Mouse (Mus musculus) heart, postnatal 10 days (tissue): ENCODE measurements around the gene Phf1. TPM values are rescaled to one million over a fixed set of nuclear protein-coding genes. Genes with fewer than 3 reads are reported as not detected.
A peak's percentile ranks its signal among the peaks of the same experiment; 100 is the strongest.

Source experiments
- DNase-seq, 2 experiments: peaks; one replicate each; pipeline ENCODE4 v3.0.0; 2021
- intact Hi-C: fragments of 180-260 bp; cut with DNase I; formaldehyde crosslinking; loops from one replicate; pipeline ENCODE4 v1.15.1; 2025
- total RNA-seq, 2 experiments: library from RNA; stranded (reverse); gene quantifications; 2 replicates each; pipeline ENCODE4 v1.2.3; 2021

Gene Phf1
- total RNA-seq, 2 experiments from 2014 or later: 10.1 to 12.4 TPM

DNA sequence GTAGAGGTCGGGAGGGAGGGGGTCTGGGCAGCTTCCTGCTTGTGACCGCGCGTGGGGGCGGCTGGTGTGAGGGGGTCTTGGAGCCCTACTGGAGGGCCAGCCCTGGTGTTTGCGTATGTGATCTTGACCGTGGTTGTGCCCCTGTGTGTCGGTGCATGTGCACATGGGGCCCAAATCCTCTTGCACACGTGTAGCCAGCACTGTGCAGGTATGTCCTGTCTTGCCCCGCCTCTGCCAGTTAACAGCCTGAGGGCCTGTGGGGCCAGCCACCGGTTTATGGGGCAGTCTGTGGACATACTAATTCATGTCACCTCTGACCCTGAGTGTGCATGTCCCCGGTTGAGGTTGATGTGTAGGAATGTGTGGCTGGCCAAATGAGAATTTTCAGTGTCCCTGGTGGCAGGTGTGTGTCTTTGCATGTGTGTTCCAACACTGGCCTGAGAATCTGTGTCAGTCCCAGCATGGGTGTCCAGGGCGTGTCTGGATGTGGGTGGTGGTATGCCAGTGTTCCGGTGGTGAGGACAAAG lies 16.3 kb downstream of the Phf1 start:
- DNase-seq: peak in 1 of 2 experiments; percentile 44
- intact Hi-C loops: no loop called here

DNA sequence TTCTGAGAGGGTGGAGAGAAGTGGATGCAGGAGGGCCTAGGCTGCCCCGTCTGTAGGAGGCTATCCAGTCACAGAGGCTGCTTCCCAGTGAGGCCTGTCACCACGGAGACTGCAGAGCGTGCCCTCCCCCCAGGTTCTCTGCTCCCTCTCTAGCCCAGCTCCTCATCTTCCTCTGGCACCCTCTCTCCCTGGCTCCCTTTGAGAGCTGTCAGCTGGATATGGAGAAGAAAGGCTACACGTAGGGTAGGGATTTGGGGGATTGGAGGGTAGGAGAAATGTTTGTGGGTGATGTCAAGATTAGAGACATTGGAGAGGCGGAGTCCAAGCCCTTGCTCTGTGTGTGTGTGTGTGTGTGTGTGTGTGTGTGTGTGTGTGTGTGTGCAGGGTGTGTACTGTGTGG lies 17.0 kb downstream of the Phf1 start:
- intact Hi-C loops: no loop called here
- DNase-seq: no peak

DNA sequence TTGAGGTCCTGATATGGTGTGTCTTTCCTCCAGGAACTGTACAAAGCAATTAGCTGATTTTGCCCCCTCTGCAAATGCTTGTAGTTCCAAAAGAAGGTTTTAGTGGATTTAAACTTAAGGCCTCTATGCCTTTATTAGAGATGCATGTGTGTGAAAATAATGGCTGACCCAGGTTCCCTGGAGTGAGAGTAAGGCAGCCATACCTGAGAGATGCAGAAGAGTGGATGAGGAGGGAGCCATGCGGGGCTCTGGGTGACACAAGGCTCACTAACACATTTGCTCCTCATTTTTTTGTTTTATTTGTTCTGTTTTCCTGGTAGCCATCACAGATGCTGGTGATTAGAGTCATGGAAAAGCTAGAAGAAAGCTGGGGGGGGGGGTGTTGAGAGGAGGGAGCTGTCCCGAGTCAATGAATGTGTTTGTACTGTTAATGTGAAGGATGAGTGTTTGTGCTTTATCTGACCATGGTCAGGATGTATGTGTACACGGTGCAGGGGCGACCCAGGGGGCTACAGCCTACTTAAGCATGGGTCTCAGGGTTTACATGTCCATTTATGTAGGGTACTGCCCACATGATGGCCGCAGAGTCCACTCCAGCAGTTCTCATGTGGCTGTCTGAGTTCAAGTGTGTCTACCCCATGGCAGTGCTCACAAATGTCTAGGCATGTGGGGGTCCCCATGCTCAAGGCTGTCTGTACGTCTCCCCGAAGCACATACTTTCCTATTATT lies 17.9 kb downstream of the Phf1 start:
- intact Hi-C loops: no loop called here
- DNase-seq: no peak

DNA sequence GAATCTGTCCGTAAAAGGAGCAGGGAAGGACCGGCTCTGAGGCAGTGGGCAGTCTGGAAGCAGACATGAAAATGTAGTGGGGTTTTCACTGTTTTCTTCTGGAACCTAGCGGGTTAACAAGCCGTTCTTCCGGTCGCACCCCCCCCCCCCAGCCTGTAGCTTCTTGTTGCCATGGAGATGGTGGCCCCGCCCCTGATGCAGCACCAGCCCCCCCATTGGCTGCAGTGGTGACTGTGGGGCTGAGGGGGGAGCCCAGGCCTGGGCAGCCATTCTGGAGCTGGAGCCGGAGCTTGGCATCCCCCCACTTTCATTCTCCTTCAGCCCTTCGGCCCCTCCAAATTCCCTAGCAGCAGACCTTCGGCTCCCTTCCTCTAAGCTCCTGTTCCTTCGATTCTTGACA lies 18.6 kb downstream of the Phf1 start:
- intact Hi-C loops: no loop called here
- DNase-seq: peak; percentile 73 to 85

DNA sequence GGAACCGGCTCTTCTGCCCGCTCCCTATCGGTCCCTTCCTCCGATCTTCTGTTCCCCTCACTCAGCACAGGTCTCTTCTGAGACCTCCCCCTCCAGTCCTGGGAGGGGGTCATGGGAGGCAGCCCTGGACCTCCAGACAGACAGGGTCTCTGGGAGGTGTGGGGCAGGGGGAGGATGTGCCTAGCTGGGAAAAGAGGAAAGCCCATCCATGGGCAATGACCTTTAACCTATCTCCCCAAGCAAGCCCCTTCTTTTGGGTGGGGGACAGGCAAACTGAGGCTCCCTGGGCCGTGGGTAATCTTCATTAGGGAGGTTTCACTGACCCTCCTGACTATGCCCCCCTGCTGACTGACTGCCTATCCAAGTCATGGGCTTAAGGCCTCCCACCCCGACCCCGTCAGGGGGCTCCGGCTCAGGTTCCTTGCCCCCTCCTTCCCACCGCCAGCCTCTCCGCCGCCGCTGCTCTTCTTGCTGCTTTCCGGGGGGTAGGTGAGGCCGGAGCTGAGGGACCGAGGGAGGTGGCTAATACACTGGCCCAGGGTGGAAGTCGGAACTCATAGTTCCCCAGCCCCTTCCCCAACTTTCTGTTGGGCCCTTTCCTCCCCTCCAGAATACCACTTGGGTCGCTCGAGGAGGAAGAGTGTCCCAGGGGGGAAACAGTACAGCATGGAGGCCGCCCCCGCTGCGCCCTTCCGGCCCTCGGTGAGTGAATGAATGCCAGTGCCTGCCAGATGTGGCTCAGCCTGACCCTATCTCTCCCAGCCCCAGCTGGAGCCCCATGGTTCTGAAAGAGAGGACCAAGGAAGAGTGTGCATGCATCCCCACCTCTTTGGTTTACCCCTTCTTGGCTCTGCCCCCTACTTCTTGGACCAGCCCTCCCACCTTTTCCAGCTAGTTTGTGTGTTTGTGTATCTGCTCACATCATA lies 19.4 kb downstream of the Phf1 start:
- intact Hi-C loops: no loop called here
- peak in 1 of 2 experiments; percentile 37 for DNase-seq

DNA sequence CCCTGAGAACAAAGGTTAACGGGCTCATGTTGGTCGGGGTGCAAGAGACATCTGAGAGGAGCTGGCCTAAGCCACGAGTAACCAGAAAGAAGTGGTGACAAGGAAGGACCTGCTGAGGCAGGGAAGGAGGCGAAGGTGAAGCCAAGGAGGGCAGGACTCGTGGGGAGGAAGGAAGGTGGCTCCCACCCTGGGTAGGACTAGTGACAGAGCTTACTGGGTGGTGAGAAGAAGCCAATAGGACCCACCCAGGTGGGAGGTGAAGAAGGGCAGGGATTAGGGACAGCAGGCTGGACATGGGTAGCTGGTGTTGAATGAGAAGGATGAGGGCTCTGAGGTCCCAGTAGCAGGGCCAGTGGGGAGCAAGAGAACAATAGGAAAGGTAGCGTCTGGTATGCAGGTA lies 20.3 kb downstream of the Phf1 start:
- DNase-seq: no peak
- intact Hi-C loops: no loop called here

DNA sequence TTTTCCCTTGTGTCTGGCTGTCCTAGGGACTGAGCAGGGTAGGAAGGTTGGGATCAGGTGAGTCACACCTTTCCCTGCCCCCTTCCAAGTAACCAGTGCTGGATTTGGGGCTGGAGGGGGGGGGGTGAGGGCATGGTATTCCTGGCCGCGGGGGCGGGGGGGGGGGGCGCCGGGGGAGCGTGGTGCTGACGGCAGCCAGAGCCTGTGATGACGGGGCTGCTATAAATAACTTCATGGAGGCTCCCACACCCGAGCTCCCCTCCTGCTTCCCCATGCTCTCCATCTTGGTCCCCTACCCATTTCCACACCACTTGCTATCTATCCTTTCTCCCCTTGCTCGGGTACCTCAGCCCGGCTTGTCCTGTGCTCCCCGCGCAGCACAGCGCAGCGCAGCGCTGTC lies 20.9 kb downstream of the Phf1 start:
- intact Hi-C loops: no loop called here
- peak; percentile 42 to 50 for DNase-seq

DNA sequence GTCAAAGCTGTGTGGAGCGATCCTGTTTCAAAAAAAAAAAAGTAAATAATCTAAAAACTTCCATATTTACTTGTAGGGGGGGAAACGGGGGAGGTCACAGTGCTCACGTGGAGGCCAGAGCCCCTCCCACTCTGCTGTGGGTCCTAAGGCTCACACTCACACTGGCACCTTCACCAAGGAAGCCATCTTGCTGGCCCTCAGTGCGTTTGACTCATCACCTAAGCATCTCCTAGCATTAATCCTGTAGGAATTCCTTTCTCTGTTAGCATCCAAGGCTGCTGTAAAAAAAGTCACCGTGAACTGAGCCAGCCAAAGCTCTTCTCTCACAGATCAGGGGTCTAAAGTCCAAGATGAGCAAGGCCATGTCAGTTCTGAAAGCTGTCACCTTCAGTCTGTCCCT lies 23.5 kb downstream of the Phf1 start:
- DNase-seq: no peak
- intact Hi-C loops: no loop called here

DNA sequence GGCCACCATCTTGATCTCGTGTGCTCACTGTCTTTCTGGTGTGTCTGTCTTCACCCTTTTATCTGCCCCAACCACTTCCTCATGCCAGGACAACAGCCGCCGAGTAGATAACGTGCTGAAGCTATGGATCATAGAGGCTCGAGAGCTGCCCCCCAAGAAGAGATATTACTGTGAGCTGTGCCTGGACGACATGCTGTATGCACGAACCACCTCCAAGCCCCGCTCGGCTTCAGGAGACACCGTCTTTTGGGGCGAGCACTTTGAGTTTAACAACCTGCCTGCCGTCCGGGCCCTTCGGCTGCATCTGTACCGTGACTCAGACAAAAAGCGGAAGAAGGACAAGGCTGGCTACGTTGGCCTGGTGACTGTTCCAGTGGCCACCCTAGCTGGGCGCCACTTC lies 24.0 kb downstream of the Phf1 start:
- intact Hi-C loops: no loop called here
- DNase-seq: no peak

DNA sequence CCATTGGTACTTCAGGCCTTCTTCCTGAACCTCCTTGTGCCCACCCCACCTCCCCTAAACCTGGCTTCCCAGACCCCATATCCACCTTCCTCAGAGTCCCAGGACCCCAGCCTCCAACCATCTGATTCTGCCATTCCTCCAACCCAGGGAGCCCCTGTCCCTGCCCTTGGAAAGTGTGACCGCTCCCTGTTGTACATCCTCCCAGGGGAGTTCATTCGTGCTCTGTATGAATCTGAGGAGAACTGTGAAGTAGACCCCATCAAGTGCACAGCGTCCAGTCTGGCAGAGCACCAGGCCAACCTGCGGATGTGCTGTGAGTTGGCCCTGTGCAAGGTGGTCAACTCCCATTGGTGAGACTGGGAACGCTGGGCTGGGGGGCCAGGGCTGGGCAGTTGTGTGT lies 25.0 kb downstream of the Phf1 start:
- no peak for DNase-seq
- intact Hi-C loops: no loop called here

DNA sequence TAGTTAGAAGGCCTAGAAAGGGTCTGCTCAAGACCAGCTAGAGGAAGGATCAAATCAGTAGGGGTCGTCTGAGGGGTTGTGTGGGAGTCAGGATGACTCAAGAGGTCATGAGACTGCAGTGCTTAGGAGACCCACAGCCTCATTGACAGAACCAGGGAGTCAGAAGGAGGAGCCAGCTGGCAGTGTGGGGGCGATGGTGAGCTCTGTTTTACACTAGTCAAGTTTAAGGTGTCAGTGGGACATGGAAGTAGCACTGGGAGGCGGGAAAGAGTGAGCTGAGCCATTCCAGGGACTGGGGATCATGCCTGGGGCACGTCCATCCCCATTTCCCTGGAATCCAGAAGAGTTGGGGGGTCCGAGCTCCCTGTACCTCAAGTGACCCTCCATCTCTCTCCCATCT lies 26.0 kb downstream of the Phf1 start:
- no peak for DNase-seq
- intact Hi-C loops: no loop called here

DNA sequence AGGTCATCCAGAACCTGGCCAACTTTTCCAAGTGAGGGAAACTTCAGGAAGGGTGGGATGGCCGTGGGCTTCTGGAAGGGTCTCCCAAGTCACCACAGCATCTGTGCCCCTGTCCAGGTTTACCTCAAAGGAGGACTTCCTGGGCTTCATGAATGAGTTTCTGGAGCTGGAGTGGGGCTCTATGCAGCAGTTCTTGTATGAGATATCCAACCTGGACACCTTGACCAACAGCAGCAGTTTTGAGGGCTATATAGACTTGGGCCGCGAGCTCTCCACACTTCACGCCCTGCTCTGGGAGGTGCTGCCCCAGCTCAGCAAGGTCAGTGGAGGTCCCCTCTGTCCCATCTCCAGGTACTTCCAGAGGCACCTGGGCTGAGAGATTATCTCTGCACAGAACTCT lies 27.0 kb downstream of the Phf1 start:
- intact Hi-C loops: no loop called here

DNA sequence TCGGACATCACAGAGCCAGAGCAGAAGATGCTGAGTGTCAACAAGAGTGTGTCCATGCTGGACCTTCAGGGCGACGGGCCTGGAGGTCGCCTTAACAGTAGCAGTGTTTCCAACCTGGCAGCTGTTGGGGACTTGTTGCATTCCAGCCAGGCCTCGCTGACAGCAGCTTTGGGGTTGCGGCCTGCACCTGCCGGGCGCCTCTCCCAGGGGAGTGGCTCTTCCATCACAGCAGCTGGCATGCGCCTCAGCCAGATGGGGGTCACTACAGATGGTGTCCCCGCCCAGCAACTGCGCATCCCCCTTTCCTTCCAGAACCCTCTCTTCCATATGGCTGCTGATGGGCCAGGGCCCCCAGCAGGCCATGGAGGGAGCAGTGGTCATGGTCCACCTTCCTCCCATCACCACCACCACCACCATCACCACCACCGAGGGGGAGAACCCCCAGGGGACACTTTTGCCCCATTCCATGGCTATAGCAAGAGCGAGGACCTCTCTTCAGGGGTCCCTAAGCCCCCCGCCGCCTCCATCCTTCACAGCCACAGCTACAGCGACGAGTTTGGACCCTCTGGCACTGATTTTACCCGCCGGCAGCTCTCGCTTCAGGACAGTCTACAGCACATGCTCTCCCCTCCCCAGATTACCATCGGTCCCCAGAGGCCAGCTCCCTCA lies 28.9 kb downstream of the Phf1 start:
- intact Hi-C loops: no loop called here
- DNase-seq: no peak

More for the DNA sequence above, 27.0 kb downstream of the Phf1 start:
- DNase-seq: no peak

DNA sequence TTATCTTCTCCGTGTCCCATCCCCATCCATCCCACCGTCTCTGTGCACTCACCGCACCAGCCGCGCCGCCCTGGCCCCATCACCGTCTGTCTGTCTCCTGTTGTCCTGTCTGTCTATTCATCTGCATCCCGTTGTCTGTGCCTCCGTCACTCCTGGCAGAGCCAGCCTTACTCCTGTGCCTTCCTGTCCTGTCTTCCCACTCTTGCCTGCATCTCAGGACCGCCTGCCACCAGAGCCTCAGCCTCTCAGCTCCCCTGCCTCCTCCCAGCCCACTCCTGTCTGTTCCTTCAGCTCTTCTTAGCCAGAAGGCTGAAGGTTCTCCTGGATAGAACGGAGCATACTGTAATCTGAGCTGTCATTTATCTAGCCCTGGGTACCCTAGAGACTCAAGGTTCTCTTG lies 34.1 kb downstream of the Phf1 start:
- no peak for DNase-seq
- intact Hi-C loops: no loop called here

DNA sequence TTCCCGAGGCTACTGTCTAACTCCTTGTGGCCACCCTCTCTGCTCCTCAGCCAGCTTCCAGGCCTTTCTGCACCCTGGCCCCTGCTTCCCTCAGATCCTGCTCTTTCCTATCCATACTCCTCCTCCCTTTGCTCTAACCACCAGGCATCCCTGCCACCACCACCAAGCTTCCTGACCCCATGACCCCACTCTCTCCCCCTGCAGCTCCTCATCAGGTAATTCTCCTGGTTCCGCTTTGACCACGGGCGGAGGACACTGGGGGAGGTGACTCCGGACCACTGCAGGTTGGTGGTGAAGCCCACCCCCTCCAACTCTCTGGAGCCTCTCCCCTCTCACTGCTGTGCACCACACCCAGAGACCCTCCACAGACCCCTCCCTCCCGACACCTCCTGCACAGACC lies 34.6 kb downstream of the Phf1 start:
- intact Hi-C loops: no loop called here
- DNase-seq: no peak

DNA sequence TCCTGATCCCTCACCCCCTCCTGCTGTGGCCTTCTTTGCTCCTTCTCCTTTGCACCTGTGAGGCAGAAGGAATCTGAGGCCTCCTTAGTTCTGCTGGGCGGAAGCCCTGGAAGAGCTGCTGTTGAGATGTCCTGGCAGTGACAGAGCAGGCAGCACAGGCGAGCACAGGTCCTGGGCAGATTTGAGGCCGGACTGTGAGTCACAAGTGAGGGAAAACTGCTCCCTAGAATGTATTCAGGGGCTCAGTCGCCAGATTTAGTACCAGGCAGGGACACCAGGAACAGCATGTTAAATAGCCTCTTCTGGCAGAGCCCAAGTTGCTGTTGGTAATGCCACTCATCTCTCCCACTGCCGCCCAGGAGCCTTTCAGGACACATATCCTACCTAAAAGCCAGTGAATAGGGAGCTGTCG lies 35.4 kb downstream of the Phf1 start:
- no peak for DNase-seq
- intact Hi-C loops: no loop called here

DNA sequence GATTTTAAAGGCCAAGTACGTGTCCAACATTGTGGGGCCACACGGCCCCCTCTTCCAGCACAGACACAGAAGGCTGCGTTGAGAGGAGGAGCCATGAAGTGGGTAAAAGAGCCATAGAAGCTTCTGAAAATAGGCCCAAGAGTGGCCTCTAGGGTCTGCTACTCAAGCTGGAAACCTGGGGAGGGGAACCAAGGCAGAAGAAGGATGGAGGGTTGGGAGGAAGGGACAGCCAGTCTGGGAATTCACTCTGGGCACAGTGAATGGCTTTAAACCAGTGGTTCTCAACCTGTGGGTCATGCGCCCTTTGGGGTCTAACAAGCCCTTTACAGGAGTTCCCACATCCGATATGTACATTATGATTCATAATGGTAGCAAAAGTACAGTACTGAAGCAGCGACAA lies 36.4 kb downstream of the Phf1 start:
- DNase-seq: no peak
- intact Hi-C loops: no loop called here

DNA sequence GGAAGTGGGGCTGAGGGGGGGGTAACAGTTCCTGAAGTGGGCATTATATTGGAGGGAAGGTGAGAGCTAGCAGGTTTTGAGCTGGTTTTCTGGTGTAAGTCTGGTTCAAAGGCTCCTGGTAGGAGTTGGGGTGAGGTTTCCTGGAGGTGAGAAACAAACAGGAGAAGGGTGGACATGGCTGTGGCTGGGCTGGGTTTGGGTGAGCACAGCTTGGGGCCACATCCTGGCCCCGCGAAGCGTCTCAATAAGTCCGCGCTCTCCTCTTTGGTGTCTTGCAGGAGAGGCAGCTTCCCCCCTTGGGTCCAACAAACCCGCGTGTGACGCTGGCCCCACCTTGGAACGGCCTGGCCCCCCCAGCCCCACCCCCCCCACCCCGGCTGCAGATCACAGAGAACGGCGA lies 37.4 kb downstream of the Phf1 start:
- no peak for DNase-seq
- intact Hi-C loops: no loop called here

DNA sequence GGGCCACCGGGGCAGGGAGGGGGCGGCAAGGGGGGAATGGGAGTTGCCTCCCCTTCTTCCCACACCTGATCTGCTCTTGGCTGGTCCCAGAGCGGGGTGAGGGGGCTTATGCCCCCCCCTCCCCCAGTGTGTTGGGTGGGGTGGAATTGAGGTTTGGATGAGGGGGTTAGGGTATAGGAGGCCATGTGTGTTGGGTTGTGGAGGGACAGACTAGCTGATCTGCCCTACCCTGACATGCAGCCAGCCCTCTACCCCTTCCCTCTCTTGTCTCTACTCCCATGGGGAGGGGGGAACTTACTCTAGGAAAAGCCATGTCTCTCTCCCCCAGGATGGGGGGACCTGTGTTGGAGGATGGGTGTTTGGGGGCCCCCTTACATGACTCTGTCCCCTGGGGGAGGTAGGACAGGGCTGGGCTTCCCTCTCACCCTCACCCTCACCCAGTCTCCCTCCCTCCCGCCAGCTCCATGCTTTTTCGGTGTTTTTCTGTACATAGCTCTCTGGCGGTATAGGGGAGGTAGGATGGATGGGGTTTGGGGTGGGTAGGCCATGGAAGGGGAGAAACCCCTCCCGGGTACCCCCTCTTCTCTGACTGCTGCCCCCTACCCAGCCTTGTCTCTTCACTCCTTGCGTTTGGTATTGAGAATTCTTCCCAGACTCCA lies 38.5 kb downstream of the Phf1 start:
- intact Hi-C loops: no loop called here
- DNase-seq: no peak

DNA sequence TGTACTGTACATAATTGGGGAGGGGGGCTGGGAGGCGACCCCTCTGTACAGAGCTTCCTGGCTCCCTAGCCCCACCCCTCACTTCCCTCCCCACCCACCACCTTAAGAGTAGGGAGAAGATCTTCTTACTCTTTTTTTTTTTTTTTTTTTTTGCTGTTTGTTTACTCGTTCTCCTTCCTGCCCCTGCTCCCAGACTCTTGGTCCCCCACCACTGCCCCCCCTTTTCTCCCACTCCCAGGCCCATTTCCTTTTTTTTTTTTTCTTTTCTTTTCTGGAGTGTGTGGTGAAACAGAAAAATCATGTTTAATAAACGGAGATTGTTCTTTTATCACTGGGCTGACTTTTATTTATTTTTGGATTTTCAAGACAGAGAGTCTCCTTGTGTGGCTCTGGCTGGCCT lies 39.3 kb downstream of the Phf1 start:
- DNase-seq: no peak
- intact Hi-C loops: no loop called here
